Mouse (Mus musculus): ENCODE data around the gene Ccdc183.

Ccdc183 gene

DNA sequence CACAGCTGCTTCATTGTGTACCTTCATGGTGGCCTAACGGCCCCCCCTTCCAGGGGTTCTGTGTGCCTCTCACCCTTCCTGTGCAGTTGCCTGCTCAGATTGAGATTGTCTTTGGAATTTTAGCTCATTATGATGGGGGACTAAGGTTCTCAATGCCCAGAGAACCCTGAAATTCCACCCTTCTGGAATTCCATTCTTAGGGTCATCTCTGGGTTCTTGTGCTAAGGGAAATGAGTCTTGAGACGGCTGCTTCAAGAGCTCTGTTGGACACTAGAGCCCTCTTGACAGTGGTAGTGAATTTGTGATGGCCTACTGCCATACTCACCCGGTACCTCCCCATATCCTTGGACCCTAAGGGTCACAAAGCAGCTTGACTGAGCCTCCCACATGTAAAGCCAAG lies at the start of gene Ccdc183:
Gene Ccdc183, minus strand, starts transcription at position 101 of the 400 bp plus-strand sequence.
- DNase-seq = no peak

DNA sequence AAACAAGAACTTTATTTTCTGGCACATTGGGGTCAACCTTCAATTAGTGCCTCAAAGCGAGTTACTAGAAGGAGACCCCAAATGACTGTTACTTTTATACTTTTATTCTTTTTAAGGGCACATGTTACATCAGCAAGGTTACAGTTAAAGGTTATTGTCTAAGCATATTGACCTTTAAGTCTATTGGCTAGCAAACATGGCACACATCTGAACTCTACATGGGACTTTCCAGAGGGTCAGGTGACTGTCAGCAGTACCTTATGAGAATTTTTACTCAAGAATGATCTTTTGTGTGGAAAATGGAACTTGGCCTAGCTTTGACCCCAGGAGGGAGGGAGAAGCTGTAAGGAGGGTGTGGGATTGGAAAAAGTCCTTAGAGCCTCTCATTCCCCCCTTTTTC lies 49.0 kb upstream of the Ccdc183 start:
- DNase-seq = no peak

DNA sequence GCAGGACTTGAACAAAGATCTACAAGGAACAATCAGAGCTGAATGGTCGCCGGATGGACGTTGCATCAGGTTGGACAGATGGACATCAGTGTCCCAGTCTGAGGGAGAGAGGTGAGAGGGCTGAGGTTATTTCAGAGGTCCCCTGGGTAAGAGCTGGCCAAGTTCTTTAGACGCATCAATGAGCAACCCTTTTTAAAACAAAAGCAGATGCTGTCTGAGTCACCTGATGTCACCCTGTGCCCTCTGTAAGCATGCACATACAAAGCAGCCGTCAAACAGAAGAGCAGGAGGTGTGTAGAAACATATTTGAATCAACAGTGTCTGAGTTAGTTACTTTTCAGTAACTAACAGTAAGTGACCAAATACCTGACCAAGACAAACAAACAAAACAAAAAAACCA lies 46.6 kb upstream of the Ccdc183 start:
- no peak for DNase-seq

DNA sequence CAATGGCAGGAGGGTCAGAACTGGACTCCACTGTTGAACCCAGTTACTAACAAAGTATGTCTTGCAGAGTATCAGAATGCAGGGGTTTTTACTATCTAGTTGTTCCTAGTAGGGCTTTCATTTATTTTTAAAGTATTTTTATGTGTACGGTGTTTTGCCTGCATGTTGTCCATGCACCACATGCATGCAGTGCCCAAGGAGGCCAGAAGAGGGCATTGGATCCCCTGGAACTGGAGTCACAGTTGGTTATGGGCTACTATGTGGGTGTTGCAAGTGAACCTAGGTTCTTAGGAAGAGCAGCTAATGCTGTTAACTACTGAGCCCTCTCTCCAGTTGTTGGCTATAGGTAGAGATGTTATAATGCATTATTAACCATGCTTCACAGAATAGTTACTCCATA lies 46.0 kb upstream of the Ccdc183 start:
- DNase-seq = peak in 1 of 2 experiments; percentile 55

DNA sequence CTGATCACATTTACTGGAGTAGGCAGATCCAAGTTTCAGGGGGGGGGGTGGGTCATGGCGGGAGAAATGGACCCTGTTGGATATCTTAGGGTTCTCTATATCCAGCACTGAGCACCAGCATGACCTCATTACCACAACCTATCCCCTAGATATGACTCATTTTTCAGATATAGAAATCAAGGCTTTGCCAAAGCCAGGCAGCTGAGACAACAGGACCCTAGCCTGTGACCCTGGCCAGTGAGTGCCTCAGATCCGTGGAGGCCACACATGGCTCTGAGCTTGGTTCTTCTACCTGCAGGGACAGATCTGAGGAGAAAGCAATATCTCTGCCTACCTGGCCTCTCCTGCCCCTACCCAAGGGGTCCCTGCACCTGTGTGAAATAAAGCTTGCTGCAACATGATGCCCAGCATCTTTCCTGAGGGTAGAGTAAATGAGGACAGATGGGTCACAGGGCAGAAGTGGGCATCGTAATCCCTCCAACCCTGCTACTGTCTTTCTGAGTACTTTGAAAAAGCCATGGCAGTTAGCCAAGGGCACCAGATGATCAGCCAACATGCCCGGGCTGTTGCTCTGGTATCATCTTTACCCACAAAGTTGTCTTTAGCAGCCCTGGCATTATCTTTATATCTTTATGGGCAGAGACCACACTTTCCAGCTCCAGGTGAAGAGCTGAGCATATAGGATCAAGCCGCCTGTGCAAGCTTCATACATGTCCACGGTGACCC lies 43.9 kb upstream of the Ccdc183 start:
- no peak for DNase-seq

DNA sequence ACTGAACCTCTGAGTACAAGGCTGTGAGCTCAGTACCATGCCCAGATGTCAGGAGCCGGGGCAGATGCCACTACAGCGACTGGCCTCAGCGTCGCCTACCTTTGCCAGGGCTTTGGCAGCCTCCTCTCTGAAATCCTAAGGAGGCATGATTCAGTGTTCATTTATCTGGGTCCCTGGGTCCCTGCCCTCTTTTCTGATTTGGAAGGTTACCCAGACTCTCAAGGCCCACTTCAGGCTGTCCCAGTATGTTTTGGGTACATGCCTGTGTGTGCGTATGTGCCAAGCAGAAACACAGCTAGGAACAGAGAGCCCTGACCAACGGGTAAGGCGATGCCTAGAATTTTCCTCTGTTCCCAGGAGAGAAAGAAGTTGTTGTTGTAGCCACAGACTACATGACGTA lies 42.8 kb upstream of the Ccdc183 start:
- no peak for DNase-seq

GRCm38 (mm10) chr2:25657652-25658051 lies 40.2 kb upstream of the Ccdc183 start, which contains the start of gene Lcn5:
TSS of gene Lcn5 (plus strand) at chr2:25657952.
- DNase-seq = no peak

DNA sequence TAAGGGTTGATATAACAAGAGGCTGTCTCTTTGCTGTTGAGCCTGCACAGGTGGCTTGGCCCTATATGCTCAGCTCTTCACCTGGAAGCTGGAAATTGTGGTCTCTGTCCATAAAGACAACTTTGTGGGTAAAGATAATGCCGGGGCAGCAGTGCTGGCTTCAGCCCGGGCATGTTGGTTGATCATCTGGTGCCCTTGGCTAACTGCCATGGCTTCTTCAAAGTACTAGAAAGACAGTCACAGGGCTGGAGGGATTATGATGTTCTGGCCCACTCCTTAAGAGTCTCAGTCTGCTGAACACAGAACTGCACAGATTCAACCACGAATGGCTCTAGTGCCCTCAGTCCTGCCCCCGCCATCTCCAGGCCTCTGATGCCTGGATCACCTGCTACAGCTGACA lies 39.8 kb upstream of the Ccdc183 start:
- no peak for DNase-seq

- DNase-seq = no peak
Observed at GRCm38 (mm10) chr2:25656691-25657090, 39.2 kb upstream of the Ccdc183 start.

GRCm38 (mm10) chr2:25654502-25654901 lies 37.0 kb upstream of the Ccdc183 start:
- no peak for DNase-seq

GRCm38 (mm10) chr2:25652902-25653301 lies 35.4 kb upstream of the Ccdc183 start, which contains the start of gene Lcn8:
TSS of gene Lcn8 (plus strand) at chr2:25653120.
- no peak for DNase-seq

- DNase-seq = peak in 1 of 2 experiments; percentile 46
Observed at GRCm38 (mm10) chr2:25639890-25640289, 22.4 kb upstream of the Ccdc183 start.

DNA sequence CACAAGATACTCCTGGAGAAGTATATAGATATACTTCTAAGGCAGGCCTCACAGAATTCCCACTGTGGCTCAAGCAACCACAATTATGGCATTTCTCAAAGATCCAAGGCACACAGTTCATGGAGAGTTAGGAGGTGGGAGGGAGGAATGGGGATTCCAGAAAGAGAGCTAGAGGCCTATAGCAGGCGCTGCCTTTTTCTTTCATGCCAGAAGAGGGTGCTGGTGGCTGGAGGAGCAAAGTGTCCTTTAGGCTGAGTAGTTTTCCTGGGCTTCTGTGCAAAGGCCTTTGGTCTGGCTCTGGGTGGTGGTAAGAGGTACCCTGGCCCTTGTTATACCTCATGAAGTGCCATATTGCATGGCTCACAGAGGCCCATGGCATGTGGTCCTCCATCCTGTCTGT lies 16.6 kb upstream of the Ccdc183 start:
- DNase-seq = no peak

- DNase-seq = no peak
Observed at GRCm38 (mm10) chr2:25633616-25634015, 16.1 kb upstream of the Ccdc183 start.

GRCm38 (mm10) chr2:25628738-25629137 lies 11.3 kb upstream of the Ccdc183 start:
- no peak for DNase-seq

DNA sequence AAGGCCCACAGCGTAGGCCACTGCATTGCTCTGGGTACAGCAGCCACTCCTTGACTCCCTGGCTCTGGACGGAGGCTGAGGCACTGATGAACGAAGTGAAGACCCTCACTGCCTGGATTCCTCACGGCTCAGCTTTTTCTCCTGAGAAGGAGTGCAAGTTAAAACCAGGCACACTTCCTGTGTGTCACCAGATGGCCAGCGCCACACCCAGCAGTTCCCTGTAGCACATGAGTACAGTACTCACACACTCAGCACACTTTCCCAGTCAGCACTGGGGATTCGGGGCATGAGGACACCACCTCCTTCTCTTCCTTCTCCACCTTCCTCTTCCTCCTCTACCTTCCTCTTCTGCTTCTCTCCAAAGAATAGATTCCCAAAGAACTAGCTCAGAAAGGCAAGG lies 10.3 kb upstream of the Ccdc183 start, which contains the start of gene Fcna:
Gene Fcna, minus strand, starts transcription at position 220 of the 400 bp plus-strand sequence.
- no peak for DNase-seq

GRCm38 (mm10) chr2:25625986-25626385 lies 8.5 kb upstream of the Ccdc183 start:
- DNase-seq = no peak

DNA sequence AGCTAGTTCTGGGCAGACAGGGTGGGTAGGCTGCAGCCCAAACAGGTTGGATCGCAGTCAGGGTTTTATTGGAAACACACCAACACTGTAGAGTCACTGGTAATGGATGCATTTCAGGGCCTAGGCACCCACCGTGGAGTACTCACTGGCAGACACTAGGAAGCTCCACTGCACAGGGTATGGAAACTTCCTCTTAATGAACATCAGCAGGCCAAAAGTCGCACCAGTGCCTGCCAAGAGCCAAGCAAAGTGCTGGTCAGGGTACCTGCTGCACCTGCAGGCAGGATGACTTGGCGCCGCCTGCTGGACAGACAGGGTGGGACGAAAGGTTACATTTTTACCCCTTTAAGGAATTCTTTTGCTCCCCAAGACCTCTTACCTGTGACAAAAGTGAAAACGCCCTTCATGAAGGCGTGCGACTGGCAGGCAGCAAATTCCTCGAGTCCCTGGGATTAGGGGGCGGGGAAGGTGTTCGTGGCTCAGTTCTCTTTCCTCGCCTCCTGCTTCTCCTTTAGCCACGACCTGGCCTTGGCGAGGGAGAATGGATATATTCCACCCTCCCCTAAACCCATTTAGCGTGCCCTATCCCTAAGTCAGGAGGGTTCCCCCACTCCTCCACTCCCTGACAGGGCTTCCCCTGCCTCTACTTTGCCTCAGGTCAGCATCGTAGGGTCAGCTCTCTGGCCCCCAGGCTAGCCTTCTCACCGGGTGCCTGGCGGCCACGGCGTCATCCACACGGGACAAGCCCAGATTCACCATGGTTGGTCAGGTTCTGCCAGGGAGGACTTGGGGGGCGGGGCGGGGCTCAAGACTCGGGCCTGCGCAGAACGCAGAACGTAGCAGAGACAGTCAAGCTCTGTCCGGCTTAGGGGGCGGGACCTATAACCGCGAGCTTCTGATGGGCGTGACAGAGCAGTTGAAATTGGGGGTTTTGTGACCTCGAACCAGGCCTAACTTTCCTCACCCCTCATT lies 4.0 kb upstream of the Ccdc183 start, which contains the start of gene Tmem141:
Gene Tmem141, minus strand, starts transcription at position 777 of the 972 bp plus-strand sequence.
- peak; percentile 65 to 71 for DNase-seq

- no peak for DNase-seq
Observed at GRCm38 (mm10) chr2:25620852-25621228, 3.4 kb upstream of the Ccdc183 start.

- DNase-seq = no peak
Observed at GRCm38 (mm10) chr2:25620386-25620785, 2.9 kb upstream of the Ccdc183 start.

- DNase-seq = no peak
Observed at GRCm38 (mm10) chr2:25616398-25616797, 1.1 kb downstream of the Ccdc183 start.

DNA sequence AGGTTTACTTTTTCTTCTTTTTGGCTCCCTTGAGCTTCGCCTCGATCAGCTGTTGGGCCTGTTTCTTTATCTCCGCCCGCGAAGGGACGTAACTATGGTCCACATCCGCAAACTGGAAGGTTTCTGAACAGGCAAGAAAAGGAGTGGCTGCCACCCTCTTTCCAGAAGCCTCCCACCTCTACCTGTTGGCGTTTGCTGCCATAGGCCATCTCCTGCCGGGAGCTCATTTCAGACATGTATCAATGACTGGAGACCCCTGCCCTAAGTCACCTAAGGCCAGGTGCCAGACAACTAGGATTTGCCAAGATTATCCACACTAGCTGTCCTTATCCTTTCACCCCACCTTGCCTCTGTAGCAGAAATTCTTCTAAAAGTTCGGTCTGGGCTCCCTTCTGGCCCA lies 8.8 kb downstream of the Ccdc183 start:
- no peak for DNase-seq
